Mouse (Mus musculus) bone marrow, adult 2 months (tissue): ENCODE measurements around the gene Cyp2b10.

Source experiments
- CTCF ChIP-seq: fragments of 200-500 bp; IDR thresholded peaks from 2 replicates; pipeline ENCODE4 v1.5.1; 2011; ENCODE audit warnings: low read length, control low read depth; ENCODE audit not compliant: control insufficient read depth, insufficient read depth
- POLR2A ChIP-seq: fragments of 200-500 bp; IDR thresholded peaks from 2 replicates; pipeline ENCODE4 v1.6.1; 2011; ENCODE audit warnings: low read depth, mild to moderate bottlenecking, control low read depth, low read length, borderline replicate concordance; ENCODE audit not compliant: control insufficient read depth

DNA sequence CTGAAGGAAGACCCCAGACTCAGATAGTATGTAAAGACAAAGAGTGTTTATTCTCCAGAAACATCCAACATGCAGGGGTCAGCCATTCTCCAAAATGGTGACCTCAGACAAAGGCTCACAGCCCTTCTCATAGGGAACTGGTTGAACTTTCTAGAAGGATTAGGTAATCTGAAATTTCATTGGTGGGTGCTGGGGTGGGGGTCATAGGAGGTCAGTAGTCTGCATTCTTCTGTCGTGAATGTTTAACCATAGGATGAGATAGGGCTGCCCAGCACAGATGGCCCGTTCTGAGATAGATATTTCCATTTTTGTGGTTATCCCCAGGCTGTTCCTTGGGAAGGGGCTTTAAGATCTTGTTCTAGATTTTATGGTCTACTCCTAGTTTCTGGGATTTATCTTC lies 35.1 kb upstream of the Cyp2b10 start:
- no peak for TF ChIP-seq CTCF
- TF ChIP-seq POLR2A, result no peak
